Mouse (Mus musculus) neural tube, embryonic 10.5 days (tissue): Measurements from ENCODE around the gene Pde7b.

ENCODE experiments used
- DNase-seq: peaks from one replicate; pipeline ENCODE4 v3.0.0-alpha.2; 2017; ENCODE audit warnings: low spot score; ENCODE audit errors: extremely low spot score

Gene Pde7b

GRCm38 (mm10) chr10:20501221-20501620 is 223.7 kb downstream of the Pde7b start:
- DNase-seq, result no peak

- no peak for DNase-seq
Measured at GRCm38 (mm10) chr10:20495051-20495450, 229.8 kb downstream of the Pde7b start.

GRCm38 (mm10) chr10:20493826-20494455 is 230.9 kb downstream of the Pde7b start:
- no peak for DNase-seq

- DNase-seq, result no peak
Measured at GRCm38 (mm10) chr10:20492216-20492964, 232.5 kb downstream of the Pde7b start.

- no peak for DNase-seq
Measured at GRCm38 (mm10) chr10:20490775-20491174, 234.1 kb downstream of the Pde7b start.

- DNase-seq, result no peak
Measured at GRCm38 (mm10) chr10:20490281-20490680, 234.6 kb downstream of the Pde7b start.

GRCm38 (mm10) chr10:20486461-20487253 is 238.2 kb downstream of the Pde7b start:
- DNase-seq, result no peak

GRCm38 (mm10) chr10:20485816-20486215 is 239.1 kb downstream of the Pde7b start:
- no peak for DNase-seq

GRCm38 (mm10) chr10:20479481-20479880 is 245.4 kb downstream of the Pde7b start:
- no peak for DNase-seq

GRCm38 (mm10) chr10:20478456-20478855 is 246.4 kb downstream of the Pde7b start:
- DNase-seq, result no peak

GRCm38 (mm10) chr10:20474831-20475230 is 250.0 kb downstream of the Pde7b start:
- no peak for DNase-seq

GRCm38 (mm10) chr10:20474036-20474435 is 250.8 kb downstream of the Pde7b start:
- no peak for DNase-seq

- no peak for DNase-seq
Measured at GRCm38 (mm10) chr10:20473505-20473904, 251.4 kb downstream of the Pde7b start.

- no peak for DNase-seq
Measured at GRCm38 (mm10) chr10:20472007-20472406, 252.9 kb downstream of the Pde7b start.

GRCm38 (mm10) chr10:20464631-20465030 is 260.2 kb downstream of the Pde7b start:
- DNase-seq, result no peak

GRCm38 (mm10) chr10:20463941-20464340 is 260.9 kb downstream of the Pde7b start:
- DNase-seq, result no peak

- no peak for DNase-seq
Measured at GRCm38 (mm10) chr10:20462596-20462995, 262.3 kb downstream of the Pde7b start.

- DNase-seq, result no peak
Measured at GRCm38 (mm10) chr10:20459657-20460350, 265.1 kb downstream of the Pde7b start.

GRCm38 (mm10) chr10:20459160-20459559 is 265.7 kb downstream of the Pde7b start:
- DNase-seq, result no peak

GRCm38 (mm10) chr10:20454387-20455065 is 270.4 kb downstream of the Pde7b start:
- no peak for DNase-seq

- DNase-seq, result no peak
Measured at GRCm38 (mm10) chr10:20437428-20437827, 287.4 kb downstream of the Pde7b start.
